Mouse (Mus musculus) heart, embryonic 16.5 days (tissue): ENCODE results near the gene Rhox11. TPM values are rescaled to one million over a fixed set of nuclear protein-coding genes. Genes with fewer than 3 reads are reported as not detected.

ENCODE experiments used
- ATAC-seq: fragments of 200-750 bp; cut with Nextera tagmentation; replicated peaks from 2 replicates; pipeline ENCODE4 v1.8.0; 2017; ENCODE audit warnings: moderate number of reproducible peaks; ENCODE audit not compliant: insufficient read depth, low FRiP score; ENCODE audit errors: extremely low read depth
- H3K27ac ChIP-seq: fragments of 300-500 bp; sonication (generic); 2 replicates; pipeline ENCODE4 v1.5.1; 2014; ENCODE audit warnings: mild to moderate bottlenecking, low read length, control low read depth, moderate library complexity
- H3K27me3 ChIP-seq: fragments of 300-500 bp; sonication (generic); 2 replicates; pipeline ENCODE4 v1.6.1; 2014; ENCODE audit warnings: low read length, mixed read lengths; ENCODE audit not compliant: control insufficient read depth, insufficient read depth
- H3K36me3 ChIP-seq: fragments of 300-500 bp; sonication (generic); 2 replicates; pipeline ENCODE4 v1.6.1; 2014; ENCODE audit not compliant: control insufficient read depth, insufficient read depth
- H3K4me1 ChIP-seq: fragments of 300-500 bp; sonication (generic); 2 replicates; pipeline ENCODE4 v1.6.1; 2014; ENCODE audit warnings: low read length, mixed read lengths; ENCODE audit not compliant: control insufficient read depth, insufficient read depth
- H3K4me2 ChIP-seq: fragments of 300-500 bp; sonication (generic); 2 replicates; pipeline ENCODE4 v1.6.1; 2014; ENCODE audit warnings: low read depth, mild to moderate bottlenecking, control low read depth, low read length
- H3K4me3 ChIP-seq: fragments of 300-500 bp; sonication (generic); 2 replicates; pipeline ENCODE4 v1.5.1; 2014; ENCODE audit warnings: mild to moderate bottlenecking, control low read depth, low read length
- H3K9ac ChIP-seq: fragments of 300-500 bp; sonication (generic); 2 replicates; pipeline ENCODE4 v1.6.1; 2014; ENCODE audit warnings: low read length, control low read depth
- H3K9me3 ChIP-seq: fragments of 300-500 bp; sonication (generic); replicated peaks from 2 replicates; pipeline ENCODE4 v1.6.1; 2016; ENCODE audit warnings: low read length; ENCODE audit not compliant: control insufficient read depth
- WGBS: fragments of 180-500 bp; shearing (Covaris S2); extraction: QIAGEN DNeasy Blood & Tissue Kit; methylation state at CpG from one replicate; pipeline ENCODE4 v1.1.7; 2014; 5-methylcytosine and 5-hydroxymethylcytosine counted together
- polyA plus RNA-seq: library from polyadenylated mRNA; unstranded; fragments of >200 nt; fragmentation: Nextera tagmentation; extraction: Ambion mirVana; gene quantifications from 2 replicates; pipeline ENCODE4 v1.2.1, GENCODE M21; 2015

The Rhox11 gene
- polyA plus RNA-seq, 1 experiment from 2014 or later, result not detected

GRCm38 (mm10) chrX:38033841-38034240, 51.1 kb downstream of the Rhox11 start:
- Histone ChIP-seq H3K9ac (no peak overlapping the region), H3K9me3 (no peaks in the 10 kb centered on the region), H3K27ac (no peak overlapping the region), H3K4me2 (no peak overlapping the region), H3K36me3 (no peaks in the 10 kb centered on the region), H3K27me3 (no peaks in the 10 kb centered on the region), H3K4me3 (no peak overlapping the region), H3K4me1 (no peaks in the 10 kb centered on the region)
- ATAC-seq, result no peak
- 67% methylated on average over 2 of the region's 2 CpGs for WGBS

Other genes starting within 250 kb of the Rhox11 start
- gene Rhox8, start 206.2 kb downstream of the Rhox11 start, polyA plus RNA-seq, result not detected in 2 replicates
- not detected in 2 replicates for gene Rhox7b, start 187.9 kb downstream of the Rhox11 start, polyA plus RNA-seq
- gene Rhox9, start 183.4 kb downstream of the Rhox11 start, polyA plus RNA-seq, result not detected in 2 replicates
- gene Btg1-ps1, start 66.3 kb downstream of the Rhox11 start, polyA plus RNA-seq, result not detected in 2 replicates
- not detected in 2 replicates for gene Btg1-ps2, start 42.0 kb downstream of the Rhox11 start, polyA plus RNA-seq
- not detected in 2 replicates for gene Rhox10, start 18.7 kb downstream of the Rhox11 start, polyA plus RNA-seq
- not detected in 2 replicates for gene Rhox12, start 25.8 kb upstream of the Rhox11 start, polyA plus RNA-seq
- not detected in 2 replicates for gene Rhox13, start 36.1 kb upstream of the Rhox11 start, polyA plus RNA-seq
- 2.1 and 2.4 TPM in 2 replicates for gene Zbtb33, start 104.7 kb upstream of the Rhox11 start, polyA plus RNA-seq
- 29.5 and 30.2 TPM in 2 replicates for gene Tmem255a, start 167.3 kb upstream of the Rhox11 start, polyA plus RNA-seq
- 0.25 and 1.1 TPM in 2 replicates for gene Atp1b4, start 231.0 kb upstream of the Rhox11 start, polyA plus RNA-seq